Mouse (Mus musculus) adrenal gland, postnatal 10 days (tissue): ENCODE data around the gene Kif21b. TPM values are rescaled to one million over a fixed set of nuclear protein-coding genes. Genes with fewer than 3 reads are reported as not detected.
A peak's percentile ranks its signal among the peaks of the same experiment; 100 is the strongest.

Experiments
- DNase-seq: peaks from one replicate; pipeline ENCODE4 v3.0.0; 2021; ENCODE audit warnings: mixed read lengths
- long read RNA-seq, 2 experiments: library from polyadenylated mRNA; stranded (forward); transcript quantifications; one replicate each; pipeline ENCODE4 v2.0.0; 2021
- total RNA-seq, 2 experiments: library from RNA; stranded (reverse); gene quantifications; 2 replicates each; pipeline ENCODE4 v1.2.3; 2021

Kif21b gene
- total RNA-seq = 1 to 10 TPM; 4.0 to 5.0 TPM
- long read RNA-seq, experiment 1, partial matches to known transcripts = 0 of 1 reads
- long read RNA-seq, experiment 1, other reads (novel, unspliced or antisense) = 1 of 1 reads
- long read RNA-seq, experiment 2 = 0 reads

DNA sequence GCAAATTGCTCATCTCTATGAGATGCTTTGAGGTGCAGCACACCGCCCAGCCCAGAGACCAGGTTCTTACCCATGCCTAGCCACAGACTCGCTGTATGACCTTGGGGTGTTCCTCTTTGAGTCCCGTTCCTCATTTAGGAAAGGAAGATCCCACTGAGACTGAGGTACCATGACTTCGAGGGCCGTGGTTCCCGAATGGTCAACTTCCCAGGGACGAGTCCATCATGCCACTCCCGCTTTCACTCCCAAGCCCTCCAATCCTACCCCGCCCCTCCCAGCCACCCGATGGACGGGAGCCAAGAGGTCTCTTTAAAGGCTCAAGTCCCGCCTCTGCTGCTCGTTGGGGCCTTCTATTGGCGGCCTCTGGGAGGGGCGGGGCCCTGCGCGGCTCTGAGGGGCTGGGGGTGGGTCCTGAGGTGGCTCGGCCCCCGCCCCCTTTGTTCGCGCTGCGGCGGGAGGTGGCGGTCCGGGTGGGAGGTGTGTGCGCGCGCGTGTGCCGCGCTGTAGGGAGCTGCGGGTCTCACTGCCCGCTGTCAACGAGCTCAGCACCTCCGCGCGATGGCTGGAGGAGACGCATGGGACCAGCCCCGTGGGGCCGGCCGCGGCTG lies at the start of gene Kif21b:
TSS of gene Kif21b (plus strand) at position 439 of the 608 bp plus-strand sequence.
- peak; percentile 91 for DNase-seq

DNA sequence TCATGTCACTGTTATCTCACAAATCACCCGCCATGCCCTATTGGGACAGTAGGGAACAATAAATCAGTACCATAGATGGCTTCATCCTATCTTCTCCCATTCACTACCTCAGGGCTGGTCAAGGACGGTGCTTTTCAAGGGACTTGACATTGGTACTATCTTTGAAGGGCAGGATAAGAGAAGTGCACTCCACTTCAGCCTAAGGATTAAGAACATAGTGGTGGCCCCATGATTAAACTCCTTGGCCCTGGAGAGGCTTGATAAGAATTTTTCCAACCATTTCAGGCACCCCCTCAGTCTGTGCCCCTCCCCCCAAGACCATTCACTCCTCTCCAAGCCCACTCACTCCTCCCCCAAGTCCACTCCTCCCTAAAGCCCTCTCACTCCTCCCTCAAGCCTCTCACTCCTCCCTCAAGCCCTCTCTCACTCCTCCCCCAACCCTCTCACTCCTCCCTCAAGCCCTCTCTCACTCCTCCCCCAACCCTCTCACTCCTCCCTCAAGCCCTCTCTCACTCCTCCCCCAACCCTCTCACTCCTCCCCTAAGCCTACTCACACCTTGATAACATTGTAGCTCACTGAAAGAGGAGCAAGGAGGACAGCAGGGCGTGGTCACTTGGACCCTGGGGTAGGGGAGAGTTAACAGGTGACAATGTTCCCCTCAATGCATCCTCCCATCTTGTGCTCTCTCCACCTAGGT lies 45.1 kb upstream of the Kif21b start:
- no peak for DNase-seq

DNA sequence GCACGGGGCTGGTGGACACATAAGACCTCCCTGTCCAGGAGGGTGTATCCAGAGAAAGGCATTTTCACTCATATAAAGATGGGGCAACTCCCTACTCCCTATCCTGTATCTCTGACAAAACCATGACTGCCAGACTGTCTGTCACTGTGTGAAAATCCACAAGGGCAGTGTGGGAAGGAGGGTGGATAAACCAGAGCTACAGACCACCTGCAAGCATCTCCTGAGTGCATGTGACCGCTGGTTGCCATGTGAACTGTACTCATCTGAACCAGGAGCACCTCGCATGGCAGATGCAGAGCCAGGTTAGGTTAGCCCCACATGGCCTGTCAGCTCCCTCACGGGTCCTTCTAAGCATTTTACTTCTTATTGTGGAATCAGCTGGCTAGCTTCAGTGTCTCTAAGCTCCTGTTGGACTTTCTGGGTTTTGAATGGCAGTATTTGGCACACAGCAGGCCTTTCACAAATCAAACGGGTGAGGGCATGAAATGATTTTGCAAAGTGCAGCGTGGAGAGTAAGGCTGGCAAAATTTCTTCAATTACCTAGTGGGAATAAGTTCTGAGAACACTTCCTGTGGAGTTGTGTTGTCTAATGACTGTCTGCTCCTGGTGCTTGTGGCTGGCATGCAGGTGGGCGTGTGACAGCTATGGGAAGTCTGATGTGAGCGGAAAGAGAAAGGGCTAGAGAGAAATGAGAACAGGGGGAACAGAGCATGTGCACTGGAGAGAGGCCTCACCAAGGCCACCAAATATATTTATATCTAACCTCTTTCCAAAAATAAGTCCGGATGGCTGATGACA lies 41.6 kb upstream of the Kif21b start:
- DNase-seq = no peak

DNA sequence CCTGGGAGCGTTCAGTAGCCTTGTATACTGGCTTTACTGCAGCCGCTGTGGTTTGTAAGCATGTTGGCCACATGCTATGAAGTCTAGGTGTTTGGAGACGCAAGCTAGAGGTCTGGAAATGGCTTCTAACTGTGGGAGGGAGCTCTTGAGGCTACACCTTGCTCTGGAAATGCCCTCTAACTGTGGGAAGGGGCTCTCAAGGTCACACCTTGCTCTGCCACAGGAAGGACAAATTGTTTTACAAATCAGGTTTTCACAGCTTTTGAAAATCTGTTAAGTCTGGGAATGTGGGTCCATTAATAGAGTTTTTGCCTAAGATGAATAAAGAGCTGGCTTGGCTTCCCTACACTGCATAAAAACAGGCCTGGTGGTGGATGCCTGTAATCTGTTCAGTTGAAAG lies 37.5 kb upstream of the Kif21b start:
- no peak for DNase-seq

DNA sequence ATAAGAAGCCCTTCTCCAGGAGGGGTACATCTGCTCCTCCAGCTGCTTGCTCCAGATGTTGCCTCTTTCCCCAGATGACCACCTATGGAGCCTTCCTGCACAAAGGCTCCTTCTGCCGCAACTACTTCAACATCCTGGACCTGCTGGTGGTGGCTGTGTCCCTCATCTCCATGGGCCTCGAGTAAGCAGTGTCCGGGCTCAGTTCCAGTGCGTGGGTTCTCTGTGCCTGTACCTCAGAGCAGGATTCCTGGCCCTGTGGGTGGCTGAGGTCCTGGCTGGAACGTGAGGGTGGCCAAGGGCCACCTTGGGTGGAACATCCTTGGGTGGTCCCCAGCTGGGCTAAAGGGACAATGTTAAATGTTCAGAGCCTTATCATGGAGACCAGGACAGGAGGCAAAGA lies 36.4 kb upstream of the Kif21b start:
- no peak for DNase-seq

DNA sequence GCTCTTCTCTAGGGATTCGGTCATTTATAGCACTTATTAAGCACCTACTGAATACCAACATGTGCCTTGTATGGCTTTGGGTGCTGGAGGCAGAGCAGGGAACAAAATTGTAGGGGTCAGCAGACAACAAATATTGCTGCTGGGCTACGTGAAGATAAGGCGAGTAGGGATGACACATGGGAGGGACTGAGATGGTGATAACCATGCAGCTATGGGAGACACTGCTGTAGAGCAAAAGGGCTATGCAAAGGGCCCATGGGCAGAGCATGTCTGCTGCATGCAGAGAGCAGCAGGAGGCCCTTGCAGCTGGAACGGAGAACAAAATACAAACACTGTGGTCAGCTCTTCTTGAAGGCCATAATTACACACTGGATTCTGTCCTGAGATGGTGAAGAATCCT lies 29.1 kb upstream of the Kif21b start:
- DNase-seq = no peak

DNA sequence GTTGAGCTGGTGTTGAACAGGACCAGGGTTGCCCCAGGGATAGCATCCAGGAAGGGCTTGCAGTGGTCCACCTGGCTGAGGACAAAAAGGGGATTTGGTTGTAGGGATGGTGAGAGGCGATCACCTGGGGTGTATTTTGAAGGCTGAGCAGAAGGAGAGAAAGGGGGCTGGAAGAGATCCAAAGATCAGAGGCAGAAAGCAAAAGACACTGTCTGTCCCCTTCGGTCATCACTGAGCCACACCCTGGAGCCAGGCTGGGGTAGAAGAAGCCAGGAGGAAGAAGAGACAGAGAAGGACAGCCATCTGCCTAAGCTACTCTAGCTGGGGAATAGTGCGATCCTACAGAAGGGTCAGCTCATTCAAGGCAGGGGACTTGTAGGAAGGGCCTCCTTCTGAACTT lies 28.6 kb upstream of the Kif21b start:
- no peak for DNase-seq

DNA sequence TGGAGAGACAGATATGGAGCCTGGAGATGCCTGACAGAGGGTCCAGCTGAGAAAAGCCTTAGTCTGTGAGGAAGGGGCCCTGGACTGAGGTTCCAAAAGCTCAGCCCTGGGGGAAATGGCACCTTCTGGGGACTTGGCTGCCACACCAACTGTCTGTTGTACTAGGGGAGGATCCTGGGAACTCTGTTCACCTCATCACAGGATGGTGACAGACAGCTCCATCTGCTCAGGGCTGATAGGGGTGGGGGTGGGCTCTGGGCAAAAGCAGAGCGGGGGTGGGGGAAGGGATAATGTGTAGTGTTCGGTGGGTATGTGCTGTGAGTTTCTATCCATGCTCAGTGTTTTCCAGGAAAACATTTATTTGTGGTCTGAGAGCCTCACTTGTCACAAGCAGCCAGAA lies 28.2 kb upstream of the Kif21b start:
- no peak for DNase-seq

DNA sequence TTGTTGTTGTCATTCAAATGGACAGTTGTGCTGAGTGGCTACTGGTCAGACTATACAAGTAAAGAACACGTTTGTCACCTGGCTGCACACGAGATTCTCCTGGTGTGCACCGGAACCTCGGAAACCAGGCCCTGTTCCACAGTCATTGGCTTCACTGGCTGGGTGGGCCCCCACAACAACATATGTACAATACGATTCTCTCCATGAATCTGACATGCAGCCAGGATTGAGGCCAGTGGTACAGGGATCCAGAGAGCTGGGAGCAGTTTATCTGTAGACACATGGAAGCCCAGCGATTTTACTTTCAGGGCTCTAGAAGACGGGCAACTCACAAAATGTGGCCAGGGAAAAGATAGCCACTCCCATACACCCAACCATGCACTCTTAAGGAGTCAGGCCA lies 27.5 kb upstream of the Kif21b start:
- no peak for DNase-seq

DNA sequence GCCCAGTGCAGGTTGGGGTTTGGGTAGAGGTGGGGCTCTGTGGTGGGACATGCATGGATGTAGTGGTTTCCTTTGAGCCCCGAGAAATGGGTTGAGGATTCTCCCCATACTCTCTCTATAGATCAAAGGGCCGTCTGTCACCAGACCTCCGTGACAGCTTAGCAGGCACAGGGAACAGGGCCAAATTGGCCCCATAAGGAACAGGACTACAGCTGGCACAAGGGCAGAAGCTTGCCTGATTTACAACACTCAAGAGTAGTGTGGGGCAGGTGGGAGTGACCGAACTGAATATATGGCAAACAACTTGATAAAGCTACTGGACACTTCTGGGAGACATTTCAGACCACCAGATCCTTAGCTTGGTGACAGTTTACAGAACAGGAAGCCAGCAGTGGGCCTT lies 26.4 kb upstream of the Kif21b start:
- no peak for DNase-seq

DNA sequence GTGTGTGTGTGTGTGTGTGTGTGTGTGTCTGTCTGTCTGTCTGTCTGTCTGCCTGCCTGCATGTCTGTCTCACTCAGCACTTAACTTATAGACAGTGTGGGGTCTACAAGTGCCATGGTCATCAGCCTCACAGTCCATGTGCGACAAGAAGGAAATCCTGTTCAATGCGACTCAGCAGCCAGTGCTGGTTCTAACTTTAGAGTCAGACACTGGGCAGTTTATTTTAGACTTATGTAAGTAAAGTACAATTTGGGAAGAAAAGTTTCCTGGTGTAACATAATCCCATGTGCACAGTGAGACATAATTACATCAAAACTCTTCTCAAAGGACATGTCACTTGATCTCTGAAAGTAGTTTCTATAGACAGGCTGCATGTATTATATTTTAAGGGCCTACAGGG lies 21.7 kb upstream of the Kif21b start:
- no peak for DNase-seq

DNA sequence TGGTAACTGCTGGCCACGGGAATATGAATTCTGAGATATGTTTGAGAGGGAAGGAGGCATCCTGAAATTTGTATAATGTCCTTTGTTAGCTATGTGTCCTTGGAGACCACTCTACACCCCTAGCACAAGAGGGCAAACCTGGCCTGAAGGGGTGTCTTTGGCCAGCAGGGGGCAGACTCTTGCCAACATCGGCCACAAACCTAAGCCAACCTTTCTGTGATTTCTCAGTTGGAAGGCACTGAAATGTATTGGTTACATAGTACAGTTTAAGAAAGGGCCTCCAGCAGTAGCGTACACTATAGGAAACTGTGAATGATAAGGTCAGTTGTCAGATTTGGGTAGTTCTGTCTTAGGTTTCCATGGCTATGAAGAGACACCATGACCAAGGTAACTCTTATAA lies 15.0 kb upstream of the Kif21b start:
- DNase-seq = peak; percentile 80

DNA sequence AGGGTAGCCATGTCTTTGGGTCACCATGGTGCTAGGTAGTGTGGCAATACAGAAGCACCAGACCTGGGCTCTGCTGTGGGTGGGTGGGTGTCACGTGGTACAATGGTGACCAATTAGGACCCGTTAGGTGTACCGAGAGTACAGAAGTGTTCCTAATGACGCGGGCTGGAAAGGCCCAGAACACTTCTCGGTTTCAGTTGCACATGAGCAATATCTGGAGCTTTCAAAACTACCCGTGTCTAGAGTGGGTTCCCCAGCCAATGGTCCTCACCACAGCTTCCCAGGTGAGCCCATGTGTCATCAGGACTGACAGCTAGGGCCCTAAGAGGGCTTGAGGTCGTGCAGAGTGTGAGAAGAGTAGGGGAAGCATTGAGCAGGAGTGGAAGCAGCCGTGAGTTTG lies 14.1 kb upstream of the Kif21b start:
- no peak for DNase-seq

DNA sequence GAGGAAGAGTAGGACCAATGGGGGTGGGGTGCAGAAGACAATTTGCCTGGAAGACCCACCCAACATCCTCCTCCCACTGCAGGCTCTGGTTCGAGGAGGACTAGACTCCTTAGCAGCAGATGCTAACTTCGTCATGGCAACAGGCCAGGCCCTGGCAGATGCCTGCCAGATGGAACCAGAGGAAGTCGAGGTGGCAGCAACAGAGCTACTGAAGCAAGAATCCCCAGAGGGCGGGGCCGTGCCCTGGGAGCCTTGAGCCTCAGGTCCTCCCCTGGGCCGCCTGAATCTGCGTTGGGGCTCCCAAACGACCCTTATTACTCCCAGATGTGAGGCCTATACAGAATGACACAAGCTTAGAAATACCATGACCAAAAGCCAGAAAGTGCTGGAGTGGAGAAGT lies 12.3 kb upstream of the Kif21b start:
- no peak for DNase-seq

DNA sequence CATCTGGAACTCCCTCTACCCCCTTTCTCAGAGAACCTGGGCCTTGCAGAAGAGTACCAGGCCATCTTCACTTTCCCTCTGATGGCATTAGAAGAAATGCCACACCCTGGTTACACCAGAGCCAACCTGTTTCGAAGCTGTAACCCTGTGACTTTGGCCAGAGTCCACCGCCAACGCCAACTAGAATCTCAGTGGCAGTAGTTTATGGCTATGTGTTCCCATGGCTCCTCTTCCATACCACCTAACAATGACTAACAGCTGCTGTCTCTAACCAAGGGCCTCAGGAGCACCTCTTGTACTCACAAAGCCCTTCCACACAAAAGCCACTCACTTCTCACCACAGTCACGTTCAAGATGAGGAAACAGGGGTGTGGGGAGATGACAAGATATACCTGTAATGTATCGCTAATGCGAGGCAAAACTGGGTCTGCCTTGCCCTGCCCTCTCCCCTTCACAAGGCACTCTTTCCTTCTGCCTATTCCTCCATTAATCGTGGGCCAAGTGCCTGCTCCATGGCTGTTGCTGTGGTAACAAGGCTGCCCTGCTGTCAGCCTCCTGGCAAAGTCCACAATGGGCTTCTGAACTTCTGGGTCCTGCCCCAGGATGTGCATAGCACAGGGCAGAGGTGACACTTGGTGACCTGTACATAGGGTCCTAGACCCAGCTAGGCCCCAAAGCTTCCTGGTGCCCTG lies 11.5 kb upstream of the Kif21b start:
- DNase-seq = no peak

DNA sequence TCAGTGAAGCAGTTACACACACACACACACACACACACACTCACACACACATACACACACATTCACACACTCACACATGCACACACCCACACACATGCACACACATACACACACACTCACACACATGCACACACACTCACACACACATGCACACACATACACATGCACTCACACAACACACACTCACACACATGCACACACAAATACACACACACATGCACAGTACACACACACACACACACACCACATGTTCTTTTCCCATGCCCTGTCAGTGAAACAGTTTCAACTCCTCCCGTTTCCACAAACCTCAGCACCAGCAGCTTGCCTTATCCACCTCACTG lies 11.0 kb upstream of the Kif21b start:
- no peak for DNase-seq

DNA sequence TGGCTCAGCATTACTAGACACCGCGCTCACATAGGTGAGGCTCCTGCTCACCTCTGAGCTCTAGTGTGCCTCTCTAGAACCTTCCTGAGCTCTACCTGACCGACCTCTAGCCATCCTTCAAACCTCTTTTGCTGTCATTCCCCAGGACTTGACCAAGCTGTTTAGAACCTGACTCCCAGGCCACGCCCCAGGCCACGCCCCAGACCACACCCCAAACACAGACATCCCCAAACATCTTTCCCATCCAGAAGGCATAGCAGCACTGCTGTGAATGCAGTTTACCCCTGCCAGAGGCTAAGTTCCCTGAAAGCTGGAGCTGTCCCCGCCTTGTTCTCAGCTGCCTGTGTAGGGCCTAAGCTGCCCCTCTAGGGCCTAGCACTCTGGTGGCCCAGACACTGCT lies 10.4 kb upstream of the Kif21b start:
- no peak for DNase-seq

DNA sequence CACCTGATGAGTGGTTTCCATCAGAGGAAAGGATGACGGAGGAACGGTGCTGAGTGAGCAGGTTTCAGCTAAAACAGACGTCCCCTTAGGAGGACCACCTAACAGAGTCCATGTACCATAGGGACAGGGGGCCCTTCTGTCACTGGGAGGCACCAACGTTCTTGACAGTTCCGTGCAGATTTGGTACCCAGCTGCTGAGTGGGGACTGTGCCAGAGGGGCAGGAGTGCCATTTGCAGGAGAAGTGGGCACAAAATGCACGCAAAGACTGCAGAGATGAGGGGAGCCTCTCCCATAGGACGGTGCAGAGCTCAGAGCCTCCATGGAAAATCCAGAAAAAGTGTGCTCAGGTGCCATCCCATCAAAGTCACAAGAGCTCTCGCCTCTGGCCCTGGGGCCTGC lies 9.2 kb upstream of the Kif21b start:
- no peak for DNase-seq

DNA sequence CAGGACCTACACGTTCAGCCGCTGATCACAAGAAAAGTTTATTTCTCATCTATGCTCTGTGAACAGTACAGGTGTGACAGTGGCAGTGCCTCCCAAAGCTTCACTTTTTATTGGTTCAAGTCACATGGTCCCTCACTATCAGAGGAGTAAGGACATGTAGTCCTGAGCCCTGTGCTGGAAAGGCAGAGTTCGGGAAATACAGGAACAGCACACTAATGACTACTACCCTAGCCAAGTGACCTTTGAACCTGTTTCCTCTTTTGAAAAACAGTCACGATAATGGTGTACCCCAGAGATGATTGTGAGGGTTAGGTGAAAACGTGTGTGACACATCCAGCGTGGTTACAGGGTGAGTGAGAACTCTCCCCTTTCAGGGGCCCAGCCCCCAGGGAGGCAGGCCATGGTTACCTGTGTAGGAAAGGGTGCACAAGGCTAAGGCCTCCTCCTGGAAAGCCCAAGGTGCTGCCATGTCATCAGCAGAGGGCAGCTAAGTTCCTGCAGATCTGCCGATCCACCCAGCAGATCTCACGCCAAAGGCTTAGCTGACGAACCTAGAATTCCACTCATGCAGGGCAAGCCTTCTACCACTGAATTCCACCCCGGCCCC lies 4.9 kb upstream of the Kif21b start:
- no peak for DNase-seq

DNA sequence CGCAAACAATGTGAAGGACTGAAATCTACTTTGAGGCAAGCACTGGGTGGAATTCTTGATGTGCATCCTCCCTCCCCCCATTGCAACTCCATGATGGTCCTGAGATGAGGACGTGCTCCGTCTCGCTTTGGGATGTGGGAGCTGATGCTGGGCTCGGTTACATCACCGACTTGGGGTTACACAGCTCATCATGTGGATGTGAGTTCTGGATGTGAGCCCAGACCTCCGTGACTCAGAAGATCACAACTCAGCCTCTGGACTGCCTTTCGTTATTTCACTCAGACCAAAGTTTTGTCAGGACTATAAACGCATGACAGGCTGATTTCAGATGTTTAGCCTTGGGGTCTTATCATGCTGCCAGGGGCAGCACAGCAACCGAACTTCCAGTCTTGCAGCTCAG lies 4.3 kb upstream of the Kif21b start:
- peak; percentile 78 for DNase-seq

DNA sequence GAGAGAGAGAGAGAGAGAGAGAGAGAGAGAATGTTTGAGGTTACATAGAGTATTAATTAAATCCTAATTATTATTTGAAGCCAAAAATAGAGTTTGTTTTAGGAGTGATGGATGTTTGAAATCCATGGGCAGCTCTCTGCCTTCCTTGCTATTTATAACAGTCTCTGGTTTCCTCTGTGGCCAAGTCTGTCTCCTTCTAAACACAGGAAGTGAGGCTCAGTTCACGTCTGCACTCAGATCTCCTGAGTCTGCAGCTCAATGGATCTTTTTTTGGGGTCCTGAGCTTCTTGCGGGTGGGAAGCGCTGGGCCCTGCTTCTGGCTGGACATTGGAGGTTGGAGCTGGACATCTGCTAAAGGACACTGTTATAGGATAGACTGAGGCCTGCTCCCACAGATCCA lies 3.3 kb upstream of the Kif21b start:
- DNase-seq = no peak

DNA sequence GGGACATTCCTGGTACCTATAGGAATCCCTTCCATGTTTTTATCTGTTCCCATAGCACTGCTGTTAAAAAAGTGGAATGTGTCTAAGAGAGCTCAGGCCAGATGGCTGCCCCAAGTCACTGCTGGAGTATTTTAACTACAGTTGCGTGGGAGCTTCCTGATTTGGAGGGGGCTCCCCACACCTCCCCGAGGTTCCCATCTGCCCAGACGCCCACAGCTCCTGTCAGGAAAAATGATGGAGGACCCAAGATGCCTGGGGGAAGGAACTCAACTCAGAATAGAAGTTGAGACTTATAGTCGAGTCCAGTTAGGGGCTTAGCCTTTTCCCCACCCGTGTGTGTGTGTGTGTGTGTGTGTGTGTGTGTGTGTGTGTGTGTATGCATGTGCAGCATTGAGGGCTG lies 2.8 kb upstream of the Kif21b start:
- DNase-seq = no peak
